Mouse (Mus musculus): ENCODE results near the gene Nkain2.

Nkain2 gene

DNA sequence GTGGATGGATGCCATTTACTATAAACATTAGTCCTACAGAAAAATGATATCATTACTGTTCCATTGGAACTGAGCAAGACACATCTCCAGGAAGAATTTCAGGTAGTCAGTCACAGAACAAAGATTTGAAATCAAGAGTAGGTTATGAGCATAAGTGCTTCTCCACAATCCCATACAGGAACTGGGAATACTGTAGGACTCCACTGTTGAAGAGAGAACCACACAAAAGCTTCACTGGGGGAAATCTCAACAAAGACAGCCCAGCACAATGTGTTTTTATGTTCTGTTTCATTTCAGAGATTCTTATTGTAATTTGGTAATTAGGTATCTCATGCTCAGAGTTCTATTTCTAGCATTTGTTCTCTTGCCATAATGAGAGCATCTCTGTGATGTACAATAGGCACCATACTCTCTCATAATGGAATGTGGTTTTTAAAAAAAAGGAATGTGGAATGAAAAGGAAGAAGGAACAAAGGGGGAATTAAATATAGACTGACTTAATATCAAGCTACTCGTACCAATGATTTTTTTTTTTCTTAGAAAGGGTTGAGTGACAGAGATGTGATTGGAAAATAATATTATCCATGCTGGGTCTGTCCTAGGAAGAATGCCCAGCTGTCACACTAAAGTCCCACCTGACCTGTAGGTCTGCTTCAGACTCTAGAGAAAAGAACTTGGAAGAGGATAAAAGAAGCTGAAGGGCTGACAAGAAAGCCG is 313.5 kb downstream of the Nkain2 start:
- no peak for DNase-seq

DNA sequence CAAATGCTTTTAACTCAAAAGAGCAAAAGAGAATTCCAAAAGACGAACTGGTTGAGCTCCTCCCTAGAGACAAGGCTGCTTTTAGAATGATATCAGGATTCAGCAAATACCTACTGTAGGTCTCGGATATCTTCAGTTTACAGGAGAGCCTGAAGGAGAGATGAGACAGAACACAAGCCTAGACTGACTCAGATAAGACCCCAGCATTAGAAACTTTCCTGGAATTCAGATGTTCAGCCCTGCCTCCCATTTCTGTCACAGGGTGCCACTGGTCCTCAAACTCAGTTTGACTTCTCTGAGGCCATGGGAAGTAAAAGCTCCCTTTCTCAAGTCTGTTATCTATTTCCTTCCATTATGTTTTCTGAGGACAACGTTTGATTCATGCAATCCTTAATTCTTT is 332.6 kb downstream of the Nkain2 start:
- no peak for DNase-seq

- DNase-seq = no peak
Measured at GRCm38 (mm10) chr10:32536057-32536456, 354.2 kb downstream of the Nkain2 start.

GRCm38 (mm10) chr10:32510821-32511220 is 379.4 kb downstream of the Nkain2 start:
- no peak for DNase-seq

DNA sequence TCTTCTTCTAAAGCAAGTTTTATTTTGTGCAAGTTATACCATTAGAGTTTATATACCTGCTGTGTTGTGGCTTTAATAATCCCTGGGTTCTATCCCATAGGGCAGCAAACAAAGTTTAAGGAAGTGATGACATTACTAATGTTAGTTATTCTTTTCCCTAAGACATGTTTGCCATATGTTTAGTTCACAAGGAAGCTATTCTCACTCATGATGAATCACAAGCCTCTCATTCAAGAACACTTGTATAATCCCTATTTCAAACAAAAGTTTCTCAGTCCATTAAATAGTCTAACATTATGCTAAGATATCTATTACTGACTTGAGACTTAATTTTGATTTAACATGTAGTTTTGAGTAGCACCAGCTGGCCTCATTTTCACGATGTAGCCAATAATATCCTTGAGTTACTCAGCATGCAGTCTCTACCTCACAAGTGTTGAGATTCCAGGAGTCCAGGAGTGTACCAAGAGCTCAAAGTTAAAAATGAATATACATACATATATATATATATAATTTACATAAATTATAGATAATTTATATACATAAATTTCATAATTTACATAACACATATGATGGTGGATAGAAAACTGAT is 395.6 kb downstream of the Nkain2 start:
- no peak for DNase-seq

DNA sequence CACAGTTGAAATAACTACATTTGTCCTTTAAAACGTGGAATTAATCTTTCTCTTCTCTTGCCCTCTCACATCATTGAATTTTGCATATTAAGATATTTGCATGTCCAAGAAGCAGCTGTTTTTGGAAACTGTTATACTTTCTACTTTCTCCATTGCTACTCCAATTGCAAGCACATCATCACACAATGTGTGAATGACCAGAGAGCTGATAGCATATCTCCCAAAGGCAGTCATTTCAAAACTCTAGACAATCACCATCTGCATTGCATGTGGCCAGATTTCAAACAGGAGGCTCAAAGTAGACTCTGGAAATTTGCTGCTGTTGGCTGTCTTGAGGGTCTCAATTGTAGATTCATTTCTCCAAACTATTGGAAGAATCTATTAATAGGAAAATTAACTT is 396.7 kb downstream of the Nkain2 start:
- DNase-seq = no peak

GRCm38 (mm10) chr10:32462726-32463125 is 427.5 kb downstream of the Nkain2 start:
- DNase-seq = peak; percentile 0

DNA sequence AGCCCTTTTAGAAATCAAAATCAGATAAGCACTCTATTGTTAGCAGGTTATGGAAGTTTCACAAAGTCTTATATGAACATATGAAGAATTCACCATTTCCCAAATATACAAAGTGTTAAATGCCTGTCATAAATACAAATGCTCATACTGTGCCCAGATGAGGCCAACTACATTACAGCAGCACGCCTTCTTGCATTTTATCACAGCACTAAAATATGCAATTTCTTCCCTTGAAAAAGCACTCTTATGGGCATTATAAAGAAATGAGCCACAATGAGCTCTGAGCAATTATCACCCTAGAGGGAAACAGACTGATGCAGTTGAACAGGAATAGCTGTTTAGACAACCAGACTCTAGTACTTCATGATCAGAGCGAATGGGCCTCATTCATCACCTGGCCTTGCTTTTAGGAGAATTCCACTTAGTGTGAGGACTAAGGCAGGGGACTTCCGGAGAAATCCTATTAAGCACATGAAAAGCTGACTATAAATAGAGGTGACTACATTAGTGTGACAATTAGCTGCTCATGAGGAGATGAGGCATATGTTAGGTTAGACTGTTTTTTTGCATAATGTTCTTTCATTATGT is 450.2 kb downstream of the Nkain2 start:
- DNase-seq = no peak

DNA sequence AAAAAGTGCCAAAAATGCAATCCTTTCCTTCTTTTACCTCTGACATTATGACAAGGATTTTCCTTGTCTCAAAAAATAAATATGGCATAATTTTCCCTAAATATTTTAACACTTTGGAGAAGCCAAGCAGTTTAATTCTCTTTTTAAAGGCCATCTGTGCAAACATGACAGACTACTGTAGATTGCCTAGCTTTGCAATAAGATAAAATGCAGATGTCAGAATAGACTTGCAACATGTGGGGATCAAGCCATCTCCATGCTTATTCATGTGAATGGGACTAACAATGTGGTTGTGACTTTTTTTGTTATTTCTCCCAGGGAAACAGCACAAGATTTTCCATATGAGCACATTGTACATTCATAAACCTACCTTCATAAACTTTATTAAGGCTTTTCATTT is 476.0 kb downstream of the Nkain2 start:
- no peak for DNase-seq

- DNase-seq = no peak
Measured at GRCm38 (mm10) chr10:32411331-32411730, 478.9 kb downstream of the Nkain2 start.

DNA sequence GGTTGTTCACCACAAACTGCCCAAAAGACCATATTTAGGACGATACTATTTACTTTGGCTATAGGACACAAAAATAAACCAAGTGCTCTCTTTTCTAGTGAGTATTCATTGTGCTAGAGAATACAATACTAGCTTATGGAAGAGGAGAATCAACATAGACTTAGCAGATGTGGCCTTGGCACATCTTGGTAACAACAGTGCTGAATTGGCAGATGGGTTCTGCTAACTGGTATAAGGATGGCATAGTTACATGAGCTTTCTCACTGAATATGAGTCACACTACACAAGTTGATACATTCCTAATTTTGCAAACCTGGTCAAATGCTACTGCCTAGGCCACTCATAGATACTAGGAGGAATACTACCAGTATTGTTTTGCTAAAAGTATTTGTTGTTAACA is 489.3 kb downstream of the Nkain2 start:
- no peak for DNase-seq

DNA sequence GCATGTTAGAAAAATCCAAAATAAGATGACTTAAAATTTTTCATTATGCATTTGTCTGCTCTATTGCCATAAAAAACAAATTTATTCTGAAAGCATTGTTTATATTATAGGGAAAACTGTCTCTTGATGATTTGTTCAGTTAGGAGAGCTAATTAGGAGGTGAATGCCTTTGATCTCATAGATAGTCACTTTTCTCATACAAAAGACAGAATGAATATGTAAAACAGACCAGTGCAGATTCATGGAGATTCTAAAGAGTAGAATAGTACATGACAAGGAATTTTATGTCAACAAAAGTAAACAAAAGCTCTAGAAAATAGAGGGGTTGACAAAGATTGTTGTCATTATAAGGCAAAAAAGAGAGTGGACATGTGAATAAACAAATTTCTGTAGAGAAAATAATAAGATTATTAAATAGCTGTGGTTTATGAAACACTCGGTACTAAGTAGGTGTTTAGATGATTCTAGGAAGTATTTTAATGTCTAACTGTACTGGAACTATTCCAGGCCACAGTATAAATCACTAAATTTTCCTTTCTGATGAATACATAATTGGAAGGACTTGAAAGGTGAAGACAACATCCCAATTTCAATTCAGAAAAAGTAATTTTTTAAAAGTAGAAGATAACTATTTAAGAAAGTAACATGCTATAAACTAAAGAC is 496.3 kb downstream of the Nkain2 start:
- no peak for DNase-seq

- no peak for DNase-seq
Measured at GRCm38 (mm10) chr10:32393326-32393725, 496.9 kb downstream of the Nkain2 start.

DNA sequence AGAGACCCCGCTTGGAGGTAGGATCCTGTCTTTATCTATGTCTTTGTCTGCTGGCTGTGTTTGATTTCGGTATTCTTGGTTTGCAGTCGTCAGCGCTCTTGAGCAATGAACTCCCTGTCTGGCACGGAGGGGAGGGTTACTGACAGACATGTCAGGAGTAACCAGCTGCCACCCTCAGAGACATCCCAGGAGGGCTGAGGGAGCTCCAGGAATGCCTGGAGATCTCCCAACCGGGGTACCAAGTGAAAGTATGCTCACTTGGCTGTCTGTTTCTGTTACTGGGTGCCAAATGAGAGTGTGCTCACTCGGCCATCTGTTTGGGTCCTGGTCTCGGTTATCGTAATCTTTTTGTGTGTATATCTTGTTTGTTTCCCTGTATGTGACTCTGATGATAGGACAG is 577.5 kb downstream of the Nkain2 start:
- DNase-seq = no peak

DNA sequence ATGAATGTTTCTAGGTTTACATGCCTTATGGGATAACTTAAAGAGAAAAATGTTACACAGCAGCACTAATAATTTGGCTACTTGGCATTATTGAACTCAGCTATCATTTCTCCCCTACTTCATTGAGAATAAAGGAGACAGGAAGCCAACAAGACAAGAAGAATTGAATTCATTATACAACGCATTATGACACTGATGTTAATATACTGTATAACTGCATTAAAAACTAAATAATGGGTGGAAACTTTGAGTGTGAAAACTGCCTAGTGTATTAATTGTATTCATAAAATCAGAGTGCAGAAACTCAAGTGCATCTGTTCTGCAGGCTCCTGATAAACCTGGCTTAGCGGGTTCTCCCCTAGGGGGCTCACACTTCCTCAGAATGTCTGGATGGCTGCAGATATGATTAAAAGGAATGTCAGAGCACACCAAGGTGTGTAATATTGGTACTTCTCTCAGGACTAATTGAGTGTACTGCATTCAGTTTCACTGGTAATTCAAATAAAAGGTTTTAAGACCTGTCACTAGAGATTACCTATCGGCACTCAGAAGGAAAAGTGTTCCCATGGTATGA is 589.2 kb downstream of the Nkain2 start:
- DNase-seq = no peak

- DNase-seq = no peak
Measured at GRCm38 (mm10) chr10:32290487-32290886, 599.8 kb downstream of the Nkain2 start.

DNA sequence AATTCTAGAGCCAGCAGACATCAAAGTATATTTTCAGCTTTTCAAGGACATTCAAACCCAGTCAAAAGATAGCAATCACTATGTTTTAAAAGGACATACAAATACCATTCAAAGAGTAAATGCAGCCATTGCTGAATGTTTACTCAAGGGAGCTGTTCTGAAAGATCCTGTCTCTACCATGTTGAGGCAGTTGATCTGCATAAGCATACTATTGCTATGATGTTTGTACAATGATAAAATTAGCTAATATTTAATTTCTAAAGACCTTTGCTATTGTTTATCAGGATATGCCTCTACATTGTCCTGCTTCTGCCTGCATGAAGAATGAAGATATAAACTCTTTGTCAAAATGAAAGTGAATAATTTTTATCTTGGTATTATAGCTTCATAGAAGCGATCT is 606.6 kb downstream of the Nkain2 start:
- no peak for DNase-seq

DNA sequence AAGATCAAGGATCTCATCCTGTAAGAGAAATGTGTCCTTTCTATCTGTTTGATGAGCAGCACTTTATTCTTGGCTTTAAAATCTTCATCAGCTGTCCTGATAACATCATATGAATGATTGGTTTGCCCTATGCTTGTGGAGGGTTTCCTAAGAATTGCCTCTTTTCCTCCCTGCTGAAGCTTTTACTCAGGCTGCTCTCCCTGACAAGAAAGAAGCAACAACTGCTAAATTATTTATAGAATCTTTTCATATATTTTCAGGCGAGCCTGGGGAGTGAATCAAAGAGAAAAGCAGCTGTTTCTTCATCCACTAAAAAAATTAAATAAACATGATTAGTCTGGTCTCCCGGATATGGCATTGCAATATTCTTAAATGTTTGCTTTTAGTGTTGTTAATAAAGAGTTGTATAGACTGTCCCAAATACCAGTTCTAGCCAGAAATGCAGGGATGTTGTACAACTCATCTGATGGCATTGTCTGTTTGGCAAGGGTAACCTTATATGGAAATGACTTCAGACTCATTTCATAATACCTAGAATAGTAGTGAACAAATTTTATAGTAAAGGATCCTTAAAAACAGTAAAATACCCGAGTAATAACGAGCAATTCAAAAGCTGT is 646.9 kb downstream of the Nkain2 start:
- no peak for DNase-seq

DNA sequence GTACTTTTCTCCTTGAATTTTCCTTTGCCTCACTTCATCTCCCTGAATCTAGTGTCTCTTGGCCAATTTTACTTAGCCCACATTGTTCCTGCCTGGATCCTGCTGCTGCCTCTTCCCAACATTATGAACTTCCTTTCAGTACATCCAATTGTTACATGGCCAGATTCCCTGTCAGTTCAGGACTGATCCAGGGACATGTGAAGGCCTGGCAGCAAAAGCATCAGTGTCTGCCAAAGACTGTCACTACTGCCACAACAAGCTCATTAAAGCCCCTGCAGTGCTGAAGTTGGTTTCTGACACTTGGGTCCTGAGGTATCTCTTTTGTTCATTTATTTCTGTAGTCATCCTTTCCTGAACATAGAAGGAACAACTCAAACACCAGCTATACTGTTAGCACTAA is 649.1 kb downstream of the Nkain2 start:
- no peak for DNase-seq

GRCm38 (mm10) chr10:32182951-32183350 is 707.3 kb downstream of the Nkain2 start:
- no peak for DNase-seq

DNA sequence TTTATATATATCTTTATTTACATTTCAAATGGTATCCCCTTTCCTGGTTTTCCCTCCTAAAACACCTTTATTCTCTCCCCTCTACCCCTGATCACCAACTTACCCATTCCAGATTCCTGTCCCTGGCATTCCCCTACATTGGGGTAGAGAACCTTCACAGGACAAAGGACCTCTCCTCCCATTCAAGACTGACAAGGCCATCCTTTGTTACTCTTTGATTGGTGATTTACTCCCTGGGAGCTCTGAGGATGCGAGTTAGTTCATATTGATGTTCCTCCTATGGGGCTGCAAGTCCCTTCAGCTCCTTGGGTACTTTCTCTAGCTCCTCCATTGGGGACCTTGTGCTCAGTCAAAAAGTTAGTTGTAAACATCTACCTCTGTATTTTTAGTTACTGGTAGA is 798.9 kb downstream of the Nkain2 start:
- no peak for DNase-seq

DNA sequence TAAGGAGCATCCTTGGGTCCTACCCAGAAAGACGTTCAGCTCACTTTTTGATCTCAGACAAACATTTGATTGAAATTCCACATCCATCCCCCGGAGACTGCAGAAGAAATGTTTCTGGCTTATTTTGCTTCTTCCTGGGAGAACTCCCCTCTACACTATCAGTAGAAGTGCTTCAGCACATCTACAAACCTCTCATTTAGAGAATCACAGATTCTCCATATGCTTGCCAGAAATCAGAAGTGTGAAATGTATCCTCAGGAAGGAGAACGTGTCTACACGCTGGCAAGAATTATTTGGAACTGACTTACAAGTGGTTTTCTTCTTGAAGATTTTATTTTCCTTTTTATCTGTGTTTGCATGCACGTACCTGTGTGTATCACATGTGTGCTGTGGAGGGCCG is 829.9 kb downstream of the Nkain2 start:
- no peak for DNase-seq

DNA sequence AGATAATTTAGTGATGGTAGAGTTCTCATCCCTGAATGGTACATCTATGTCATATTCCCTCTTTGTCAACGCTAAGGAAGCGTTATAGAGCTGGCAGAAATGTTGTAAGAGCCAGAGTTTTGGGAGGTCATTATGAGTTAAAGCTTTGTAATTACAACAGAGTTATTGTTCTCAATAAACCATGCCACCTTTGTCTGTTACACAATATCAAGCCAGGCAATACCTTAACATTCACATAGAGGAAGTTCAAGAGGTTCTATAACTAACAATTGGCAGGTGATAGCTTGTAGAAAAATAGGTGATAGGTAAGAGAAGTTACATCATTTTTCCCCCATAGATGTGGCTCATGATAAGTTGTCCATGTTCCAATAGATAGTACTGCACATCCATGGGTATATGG is 832.0 kb downstream of the Nkain2 start:
- DNase-seq = no peak

Data from cerebellum, adult 8-10 months (tissue).